Mouse (Mus musculus) liver, postnatal 0 days (tissue): ENCODE measurements around the gene Mycl. TPM values are rescaled to one million over a fixed set of nuclear protein-coding genes. Genes with fewer than 3 reads are reported as not detected.
A peak's percentile ranks its signal among the peaks of the same experiment; 100 is the strongest.

Source experiments
- ATAC-seq: fragments of 200-750 bp; cut with Nextera tagmentation; 2 replicates; pipeline ENCODE4 v1.8.0; 2017; ENCODE audit warnings: mild to moderate bottlenecking, moderate library complexity
- DNase-seq: peaks from one replicate; pipeline ENCODE4 v3.0.0-alpha.2; 2016
- H3K27ac ChIP-seq: fragments of 300-500 bp; sonication (generic); 2 replicates; pipeline ENCODE4 v1.5.1; 2014; ENCODE audit warnings: antibody characterized with exemption, moderate library complexity, mild to moderate bottlenecking, low read depth
- H3K27me3 ChIP-seq: fragments of 300-500 bp; sonication (generic); 2 replicates; pipeline ENCODE4 v1.6.1; 2014; ENCODE audit warnings: low read length, control low read depth, mixed read lengths; ENCODE audit not compliant: insufficient read depth
- H3K36me3 ChIP-seq: fragments of 300-500 bp; sonication (generic); replicated peaks from 2 replicates; pipeline ENCODE4 v1.6.1; 2014; ENCODE audit warnings: mild to moderate bottlenecking, control low read depth, low read length, moderate library complexity, mixed read lengths; ENCODE audit not compliant: insufficient read depth
- H3K4me1 ChIP-seq: fragments of 300-500 bp; sonication (generic); 2 replicates; pipeline ENCODE4 v1.6.1; 2014; ENCODE audit warnings: antibody characterized with exemption, mild to moderate bottlenecking, control low read depth; ENCODE audit not compliant: insufficient read depth
- H3K4me2 ChIP-seq: fragments of 300-500 bp; sonication (generic); 2 replicates; pipeline ENCODE4 v1.6.1; 2014; ENCODE audit warnings: low read depth, mild to moderate bottlenecking, low read length, moderate library complexity, mixed read lengths
- H3K4me3 ChIP-seq: fragments of 300-500 bp; sonication (generic); 2 replicates; pipeline ENCODE4 v1.5.1; 2014; ENCODE audit warnings: low read depth, low read length
- H3K9ac ChIP-seq: fragments of 300-500 bp; sonication (generic); replicated peaks from 2 replicates; pipeline ENCODE4 v1.6.1; 2014; ENCODE audit warnings: mild to moderate bottlenecking, moderate library complexity
- H3K9me3 ChIP-seq: fragments of 300-500 bp; sonication (generic); 2 replicates; pipeline ENCODE4 v1.6.1; 2016; ENCODE audit warnings: mild to moderate bottlenecking, control low read depth, low read length, mixed read lengths
- CTCF ChIP-seq: sonication (generic); IDR thresholded peaks from 2 replicates; pipeline ENCODE4 v1.5.1; 2016; ENCODE audit warnings: antibody characterized with exemption, low read depth
- EP300 ChIP-seq: IDR thresholded peaks from 2 replicates; pipeline ENCODE4 v1.6.1; 2016; ENCODE audit warnings: antibody characterized with exemption, low read depth, mild to moderate bottlenecking
- WGBS: fragments of 180-500 bp; shearing (Covaris S2); extraction: QIAGEN DNeasy Blood & Tissue Kit; methylation state at CpG from one replicate; pipeline ENCODE4 v1.1.7; 2014; ENCODE audit not compliant: insufficient replicate concordance; 5-methylcytosine and 5-hydroxymethylcytosine counted together
- polyA plus RNA-seq: library from polyadenylated mRNA; unstranded; fragments of >200 nt; fragmentation: Nextera tagmentation; extraction: Ambion mirVana; gene quantifications from 2 replicates; pipeline ENCODE4 v1.2.1, GENCODE M21; 2015

Mycl gene
- polyA plus RNA-seq, 1 experiment from 2014 or later: 1.2 TPM

- H3K36me3 ChIP-seq: peaks cover 48% of the 10 kb centered on the region
- peaks cover 13% of the 10 kb centered on the region for H3K4me1 ChIP-seq
- no peaks in the 10 kb centered on the region for H3K27me3 ChIP-seq
- ATAC-seq (peak; percentile 96), DNase-seq (peak; percentile 86)
- TF ChIP-seq EP300 (no peak), CTCF (no peak)
- no peak overlapping the region for H3K4me2 ChIP-seq
- H3K4me3 ChIP-seq: no peak overlapping the region
- 69% methylated on average over 5 of the region's 5 CpGs for WGBS
- H3K9me3 ChIP-seq: no peaks in the 10 kb centered on the region
- no peak overlapping the region for H3K27ac ChIP-seq
- H3K9ac ChIP-seq: no peak overlapping the region
Measured at GRCm38 (mm10) chr4:123050681-123051211, 55.3 kb downstream of the Mycl start.

Other genes with a start within 250 kb of the Mycl start
- 18.6 and 20.3 TPM in 2 replicates for gene Ppt1, start 159.4 kb upstream of the Mycl start, polyA plus RNA-seq
- 22.3 and 28.4 TPM in 2 replicates for gene Cap1, start 109.6 kb upstream of the Mycl start, polyA plus RNA-seq
- gene Mfsd2a, start 34.5 kb upstream of the Mycl start, polyA plus RNA-seq: not detected in 2 replicates
- gene Trit1, start 20.9 kb downstream of the Mycl start, polyA plus RNA-seq: 7.1 and 7.5 TPM in 2 replicates
- gene Bmp8b, start 109.5 kb downstream of the Mycl start, polyA plus RNA-seq: 0.07 and 0.09 TPM in 2 replicates
- not detected in 2 replicates for gene Oxct2b, start 120.6 kb downstream of the Mycl start, polyA plus RNA-seq
- gene Ppie, start 144.3 kb downstream of the Mycl start, polyA plus RNA-seq: 25.4 and 26.6 TPM in 2 replicates
- not detected in 2 replicates for gene Hpcal4, start 187.6 kb downstream of the Mycl start, polyA plus RNA-seq
- gene Nt5c1a, start 205.9 kb downstream of the Mycl start, polyA plus RNA-seq: not detected in 2 replicates
- gene Heyl, start 237.9 kb downstream of the Mycl start, polyA plus RNA-seq: 0.78 and 0.81 TPM in 2 replicates